Mouse (Mus musculus) central nervous system, embryonic 18 days (tissue): ENCODE results near the gene Ninj1. TPM values are rescaled to one million over a fixed set of nuclear protein-coding genes. Genes with fewer than 3 reads are reported as not detected.

Experiments
- polyA plus RNA-seq: library from polyadenylated mRNA; depleted of rRNA; stranded (reverse); fragments of >200 nt; gene quantifications from 2 replicates; pipeline ENCODE4 v1.2.3, GENCODE M21; 2012; rRNA removed

Ninj1 gene
- polyA plus RNA-seq = 27.5 and 29.3 TPM in 2 replicates

DNA sequence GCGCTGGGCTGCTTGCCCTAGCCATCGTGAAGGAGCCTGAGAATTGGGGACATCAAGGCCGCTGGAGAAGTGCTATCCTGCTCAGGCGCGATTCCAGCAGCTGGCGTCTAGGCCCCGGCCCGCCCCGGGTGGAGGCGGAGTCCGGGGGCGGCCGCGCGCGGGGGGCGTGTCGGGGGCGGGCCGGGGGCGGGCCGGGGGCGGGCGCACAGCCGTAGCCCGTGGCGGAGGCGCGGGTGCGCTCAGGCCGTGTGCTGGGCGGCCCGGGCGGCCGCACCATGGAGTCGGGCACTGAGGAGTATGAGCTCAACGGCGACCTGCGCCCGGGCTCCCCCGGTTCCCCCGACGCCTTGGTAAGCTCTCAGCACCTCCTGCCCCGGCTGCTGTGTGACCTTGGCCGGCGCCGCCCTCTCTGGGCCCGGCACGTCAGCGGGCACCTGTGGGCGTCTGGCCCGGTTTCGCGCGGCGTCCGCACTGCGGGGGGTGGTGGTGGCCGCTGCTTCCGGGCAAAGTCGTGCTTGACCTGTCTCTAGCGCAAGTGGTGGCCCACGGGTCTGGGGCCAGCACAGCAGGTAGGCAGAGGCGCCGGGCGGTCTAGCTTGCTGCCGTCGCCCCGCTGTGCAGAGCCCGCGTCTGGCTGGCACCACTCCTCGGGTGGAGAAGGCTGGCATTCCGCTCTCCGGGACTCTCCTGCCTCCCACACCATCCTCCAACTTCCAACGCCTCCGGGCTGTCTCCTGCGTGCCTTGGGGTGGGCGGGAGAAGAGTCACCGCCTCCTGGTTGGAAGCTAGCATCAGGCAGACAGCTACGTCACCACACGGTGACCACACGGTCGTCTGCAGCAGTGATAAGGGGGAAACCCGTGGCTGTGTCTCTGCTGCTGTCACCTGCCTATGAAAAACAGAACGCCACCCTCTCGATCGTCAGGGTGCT is at the start of gene Ninj1:
Gene Ninj1 (plus strand): TSS at position 198 of the 931 bp plus-strand sequence.

DNA sequence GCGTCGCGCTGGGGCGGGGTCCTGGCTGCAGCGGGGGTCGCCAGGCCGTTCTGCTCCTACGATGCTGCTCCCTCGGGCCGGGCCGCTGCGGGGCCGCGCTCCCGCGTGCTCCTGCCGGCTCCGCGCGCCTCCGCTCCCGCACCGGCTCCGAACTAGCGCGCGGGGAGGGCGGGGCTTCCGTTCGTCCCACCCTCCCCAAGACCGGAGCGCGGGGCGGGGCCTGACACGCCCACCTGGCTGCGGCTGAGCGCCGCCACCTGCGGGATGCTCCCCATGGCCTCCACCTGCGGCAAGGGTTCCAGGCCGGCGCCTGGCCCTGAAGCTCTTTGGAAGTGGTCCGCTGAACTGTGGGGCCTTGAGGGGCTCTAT is 39.4 kb upstream of the Ninj1 start, which contains the start of gene Wnk2:
Gene Wnk2 (minus strand): TSS at position 157 of the 369 bp plus-strand sequence.

DNA sequence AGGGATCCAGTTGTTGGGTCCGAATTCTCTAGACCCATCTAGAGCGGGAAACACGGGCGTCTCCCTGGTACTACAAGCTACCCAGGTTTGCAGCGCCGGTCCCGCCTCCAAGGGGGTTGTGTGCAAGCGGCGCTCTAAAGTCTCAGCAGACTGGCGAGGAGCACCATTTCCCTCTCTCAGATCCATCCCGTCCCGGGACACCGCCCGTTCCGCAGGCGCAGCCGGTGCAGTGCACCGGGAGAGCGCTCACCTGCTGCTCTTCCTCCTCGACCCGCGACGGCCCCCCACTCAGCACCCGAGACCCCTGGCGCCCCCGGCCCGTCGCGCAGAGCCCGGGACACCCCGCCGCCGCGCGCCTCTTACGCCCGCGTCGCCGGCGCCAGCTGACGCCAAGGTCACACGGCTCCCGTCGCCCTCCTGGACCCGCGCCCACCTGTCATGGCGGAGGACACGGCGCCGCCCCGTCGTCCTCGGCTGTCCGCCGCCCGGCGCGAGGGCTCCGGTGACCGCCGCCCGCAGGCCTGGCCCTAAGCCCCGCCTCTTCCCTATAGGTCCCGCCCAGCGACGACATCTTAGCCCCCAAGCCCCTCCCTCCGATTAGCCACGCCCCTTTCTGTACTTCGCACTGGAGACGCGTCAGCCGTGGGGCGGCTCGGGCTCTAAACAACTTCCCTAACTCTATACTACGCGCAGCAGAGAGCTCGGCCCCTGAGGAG is 28.4 kb downstream of the Ninj1 start, which contains the start of gene Card19:
Gene Card19 (minus strand): TSS at position 534 of the 716 bp plus-strand sequence.

Other genes with a start within 250 kb of the Ninj1 start
- 47.9 and 49.2 TPM in 2 replicates for gene Fam120a, start 219.5 kb upstream of the Ninj1 start, polyA plus RNA-seq
- 41.3 and 48.8 TPM in 2 replicates for gene Wnk2, start 39.5 kb upstream of the Ninj1 start, polyA plus RNA-seq
- gene Card19, start 28.6 kb downstream of the Ninj1 start, polyA plus RNA-seq = 26.9 and 28.1 TPM in 2 replicates
- 0.35 and 0.60 TPM in 2 replicates for gene Susd3, start 61.2 kb downstream of the Ninj1 start, polyA plus RNA-seq
- 12.1 and 13.3 TPM in 2 replicates for gene Fgd3, start 132.8 kb downstream of the Ninj1 start, polyA plus RNA-seq
- gene Bicd2, start 154.1 kb downstream of the Ninj1 start, polyA plus RNA-seq = 38.4 and 40.1 TPM in 2 replicates
- gene Ippk, start 233.8 kb downstream of the Ninj1 start, polyA plus RNA-seq = 10.4 and 11.0 TPM in 2 replicates